Mouse (Mus musculus): ENCODE results near the gene Smtn. TPM values are rescaled to one million over a fixed set of nuclear protein-coding genes. Genes with fewer than 3 reads are reported as not detected.
A peak's percentile ranks its signal among the peaks of the same experiment; 100 is the strongest.

Gene Smtn
- total RNA-seq, 2 experiments from 2014 or later, result 7.0 to 11.8 TPM

GRCm38 (mm10) chr11:3509181-3510085 lies 31.0 kb downstream of the Smtn start:
- DNase-seq, result no peak

GRCm38 (mm10) chr11:3508226-3508625 lies 32.2 kb downstream of the Smtn start:
- DNase-seq, result no peak

GRCm38 (mm10) chr11:3503755-3504693 lies 36.4 kb downstream of the Smtn start:
- no peak for DNase-seq

GRCm38 (mm10) chr11:3502459-3503072 lies 37.8 kb downstream of the Smtn start:
- no peak for DNase-seq

GRCm38 (mm10) chr11:3502057-3502456 lies 38.4 kb downstream of the Smtn start:
- no peak for DNase-seq

- no peak for DNase-seq
Measured at GRCm38 (mm10) chr11:3497296-3497695, 43.1 kb downstream of the Smtn start.

DNA sequence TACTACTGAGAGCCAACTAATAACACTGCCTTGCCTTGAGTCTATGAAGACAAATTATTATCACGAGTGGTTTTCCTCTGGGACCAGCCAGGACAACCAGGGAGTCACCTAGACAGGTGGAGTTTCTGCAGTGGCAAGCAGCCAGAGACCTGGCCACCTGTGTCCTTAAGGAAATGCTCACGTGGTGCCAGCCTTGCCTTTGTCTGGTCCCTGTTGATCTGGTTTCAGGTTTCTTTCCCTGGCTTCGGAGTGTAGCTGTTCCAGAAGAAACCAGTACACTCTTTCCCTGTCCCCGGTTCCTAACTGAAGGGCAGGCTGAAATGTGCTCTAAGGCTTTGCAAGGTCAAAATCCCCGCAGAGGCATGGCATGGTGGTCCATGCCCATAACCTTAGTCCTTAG lies 43.7 kb downstream of the Smtn start:
- DNase-seq, result no peak

GRCm38 (mm10) chr11:3495496-3495895 lies 44.9 kb downstream of the Smtn start:
- no peak for DNase-seq

GRCm38 (mm10) chr11:3494857-3495256 lies 45.6 kb downstream of the Smtn start:
- DNase-seq, result no peak

DNA sequence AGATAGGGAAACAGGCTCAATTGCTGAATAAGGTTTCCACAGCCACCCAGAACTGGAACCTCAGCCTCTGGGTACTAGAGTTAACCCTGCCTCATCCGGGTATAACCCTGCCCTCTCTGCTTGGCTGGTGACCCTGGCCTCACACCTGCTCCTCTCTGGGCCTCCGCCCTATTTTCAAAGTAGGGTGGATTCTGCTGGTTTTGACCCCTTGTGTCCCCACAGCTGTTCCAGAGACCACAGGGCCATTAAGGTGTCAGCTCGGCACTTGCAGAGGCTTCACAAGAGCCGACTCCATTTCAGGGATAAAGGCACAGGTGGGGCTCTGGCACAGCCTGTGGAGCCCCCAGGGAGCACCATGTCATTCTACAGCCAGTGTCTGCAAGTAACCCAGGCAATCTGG lies 47.7 kb downstream of the Smtn start:
- no peak for DNase-seq

DNA sequence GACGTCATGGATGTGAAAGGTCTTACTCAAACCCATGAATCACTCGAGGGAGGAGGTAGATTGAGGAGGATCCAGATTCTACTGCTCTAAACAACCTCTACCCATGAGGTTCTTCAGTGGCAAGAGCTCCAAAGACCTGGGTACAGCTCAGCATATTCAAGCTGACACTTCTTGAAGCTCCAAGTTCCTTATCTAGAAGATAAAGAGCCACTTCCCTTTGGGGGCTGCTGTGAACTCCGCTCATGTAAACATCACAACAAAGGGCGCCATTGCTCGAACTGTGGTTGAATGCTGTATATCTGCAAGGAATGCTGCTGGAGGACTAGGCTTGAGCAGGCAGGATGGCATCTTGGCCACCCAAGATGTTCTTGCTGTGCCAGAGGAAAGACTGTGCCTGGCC lies 51.4 kb downstream of the Smtn start:
- DNase-seq, result no peak

DNA sequence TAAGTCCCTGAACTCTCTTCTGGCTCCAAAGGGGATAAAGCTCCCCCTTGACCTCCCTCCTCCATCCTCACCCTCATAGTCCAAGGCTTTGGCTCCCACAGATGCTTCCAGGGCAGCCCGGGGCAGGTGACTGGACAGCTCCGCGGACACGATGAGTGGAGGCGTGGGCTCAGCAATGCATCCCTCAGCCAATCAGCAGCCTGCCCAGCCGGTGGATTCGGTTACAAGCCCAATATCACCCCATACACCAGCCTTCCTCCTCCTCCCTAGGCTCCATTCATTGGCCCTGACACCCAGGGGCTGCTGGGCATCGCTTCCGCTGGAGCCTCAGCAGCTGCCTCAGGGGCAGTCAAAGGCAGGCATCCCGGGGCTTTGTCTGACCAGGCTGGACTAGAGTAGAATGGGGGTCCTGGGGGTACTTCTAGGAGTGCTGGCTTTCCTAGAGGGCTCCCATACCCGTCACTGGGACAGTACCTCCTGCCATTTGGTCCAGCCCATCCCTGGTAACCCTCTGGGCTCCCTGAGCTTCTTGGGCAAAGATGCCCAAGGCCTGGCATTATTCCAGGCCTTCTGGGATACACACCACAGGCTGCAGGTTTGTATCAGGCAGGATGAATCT lies 52.4 kb downstream of the Smtn start, which contains the start of gene Pla2g3:
TSS of gene Pla2g3 (plus strand) at position 333 of the 619 bp plus-strand sequence.
- DNase-seq, result no peak

DNA sequence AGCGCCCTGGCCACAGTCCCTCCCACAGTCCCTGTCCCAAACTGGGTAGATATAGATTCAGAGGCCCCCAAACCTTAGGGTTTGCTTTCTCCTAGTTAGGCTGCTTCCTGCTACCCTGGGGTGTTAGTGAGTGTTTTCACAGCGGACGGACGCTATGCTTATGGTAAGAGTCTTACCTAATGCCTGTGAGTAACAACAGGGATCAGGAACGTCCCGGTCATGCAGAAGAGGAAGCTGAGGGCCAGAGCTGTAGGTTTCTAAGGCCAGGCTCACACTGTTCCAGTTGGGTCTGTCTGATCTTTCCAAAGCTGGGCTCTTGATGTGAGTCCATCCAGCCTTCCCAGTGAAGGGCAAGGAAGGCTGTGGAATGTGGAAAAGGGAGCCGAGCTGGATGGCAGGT lies 54.1 kb downstream of the Smtn start:
- DNase-seq, result no peak

DNA sequence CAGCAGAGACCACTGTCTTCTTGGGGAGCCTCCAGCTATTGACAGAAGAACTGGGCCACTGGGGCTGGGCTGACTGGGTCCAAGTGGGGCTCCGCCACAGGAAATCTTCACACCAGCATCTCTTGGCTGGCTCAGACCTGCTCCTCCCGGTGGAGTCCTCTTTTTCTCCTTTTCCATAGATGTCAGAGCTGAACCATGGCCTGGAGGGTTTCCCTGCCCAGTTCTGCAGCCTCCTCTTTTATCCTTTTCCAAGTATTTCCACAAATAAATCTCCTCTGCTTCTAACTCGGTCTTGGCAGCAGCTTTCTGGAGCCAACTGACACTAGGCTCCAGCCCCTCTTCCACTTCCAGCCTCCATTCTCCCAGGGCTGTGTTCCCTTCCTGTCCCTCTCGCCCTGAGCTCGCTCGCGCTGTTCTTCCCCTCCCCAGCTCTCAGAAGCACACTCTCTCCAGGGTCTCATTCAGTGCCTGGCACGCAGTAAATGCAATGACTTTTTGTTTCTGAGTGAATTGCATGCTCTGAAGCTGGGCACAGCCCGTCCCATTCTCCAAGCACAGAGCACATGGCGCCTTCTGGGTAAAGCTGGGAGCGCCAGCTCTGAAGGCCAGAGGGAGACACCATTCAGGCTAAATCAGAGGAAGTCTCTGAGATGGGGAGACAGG lies 56.3 kb downstream of the Smtn start:
- DNase-seq, result peak; percentile 77 to 78

DNA sequence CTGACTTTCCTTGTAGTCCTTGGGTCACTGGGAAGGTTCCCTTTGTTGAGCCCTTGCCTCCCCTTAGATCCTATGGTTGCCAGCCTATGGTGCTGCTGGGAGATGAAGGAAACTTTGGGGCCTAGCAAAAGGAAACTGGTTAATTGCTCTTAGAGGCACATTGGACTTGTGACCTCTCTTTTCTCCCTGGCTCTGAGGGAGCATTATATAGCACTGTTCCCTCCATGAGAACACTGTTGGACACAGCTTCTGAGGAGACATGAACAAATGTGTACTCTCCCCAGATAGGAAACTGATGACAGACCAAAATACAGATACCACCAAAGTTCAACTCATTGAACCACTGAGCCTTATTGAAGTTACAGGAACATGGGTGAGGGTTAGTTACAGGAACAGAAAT lies 64.9 kb downstream of the Smtn start:
- DNase-seq, result no peak

GRCm38 (mm10) chr11:3474480-3475115 lies 65.8 kb downstream of the Smtn start:
- DNase-seq, result no peak

- DNase-seq, result peak; percentile 74 to 87
Measured at GRCm38 (mm10) chr11:3472484-3472883, 67.9 kb downstream of the Smtn start.

DNA sequence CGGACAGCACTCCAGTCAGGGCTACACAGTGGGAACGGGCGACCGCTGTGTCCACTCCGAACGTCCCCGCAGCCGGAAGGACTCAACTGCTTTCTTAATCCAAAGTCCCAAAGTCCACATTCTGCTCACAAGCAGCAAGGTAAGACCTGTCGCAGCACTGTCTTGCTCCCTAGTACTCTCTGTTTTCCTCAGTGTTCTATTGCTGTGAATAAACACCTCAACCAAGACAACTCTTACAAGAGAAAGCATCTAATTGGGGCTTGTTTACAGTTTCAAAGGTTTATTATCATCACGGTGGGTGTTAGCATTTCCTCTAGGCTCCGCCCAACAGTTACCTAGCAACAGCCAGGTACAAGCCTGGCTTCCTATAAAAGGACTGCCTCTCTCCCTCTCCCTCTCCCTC lies 69.0 kb downstream of the Smtn start:
- DNase-seq, result no peak

Measured in layer of hippocampus, postnatal 36 days (tissue).